Mouse (Mus musculus) c-Kit-negative CD71-positive TER-119-positive erythroid progenitor cells, embryonic 14.5 days (primary cell): Measurements from ENCODE around the gene Clec2d.

Experiments
- DNase-seq: peaks from one replicate; pipeline ENCODE4 v3.0.0-alpha.2; 2013; ENCODE audit warnings: low read depth, low spot score

The Clec2d gene

DNA sequence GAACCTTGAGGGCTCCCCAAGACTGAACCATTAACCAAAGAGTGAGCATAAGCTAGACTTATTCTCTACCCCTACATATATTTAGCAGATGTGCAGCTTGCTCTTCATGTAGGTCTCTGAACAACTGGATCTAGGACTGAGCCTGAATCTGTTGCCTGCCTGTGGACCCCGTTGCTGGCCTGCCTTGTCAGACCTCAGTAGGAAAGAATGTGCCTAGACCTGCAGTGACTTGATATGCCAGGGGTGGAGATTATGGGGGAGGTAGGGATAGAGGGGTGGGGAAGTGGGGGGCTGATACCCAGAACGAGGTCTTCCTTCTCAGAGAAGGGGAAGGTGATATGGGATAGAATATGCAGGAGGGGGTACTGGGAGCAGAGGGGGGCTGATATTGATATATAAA is 43.2 kb downstream of the Clec2d start:
- DNase-seq, result no peak

DNA sequence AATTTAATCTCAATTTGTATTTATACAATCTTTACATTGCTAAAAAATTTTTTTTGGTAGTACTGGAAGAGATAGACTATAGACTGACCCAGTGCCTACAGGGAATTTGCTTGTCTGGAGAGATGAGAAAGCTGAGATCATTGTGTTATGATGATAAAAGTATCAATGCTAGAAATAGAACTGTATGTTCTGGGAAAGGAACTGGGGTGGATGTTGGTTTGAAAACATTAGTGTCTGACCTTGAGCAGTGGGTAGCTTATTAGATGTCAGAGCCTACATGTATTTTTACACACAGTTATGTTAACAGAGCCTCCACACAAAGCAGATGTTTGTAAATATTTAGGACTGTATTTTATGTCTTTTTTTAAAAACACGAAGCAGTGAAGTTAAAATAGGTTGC is 43.7 kb downstream of the Clec2d start:
- no peak for DNase-seq

DNA sequence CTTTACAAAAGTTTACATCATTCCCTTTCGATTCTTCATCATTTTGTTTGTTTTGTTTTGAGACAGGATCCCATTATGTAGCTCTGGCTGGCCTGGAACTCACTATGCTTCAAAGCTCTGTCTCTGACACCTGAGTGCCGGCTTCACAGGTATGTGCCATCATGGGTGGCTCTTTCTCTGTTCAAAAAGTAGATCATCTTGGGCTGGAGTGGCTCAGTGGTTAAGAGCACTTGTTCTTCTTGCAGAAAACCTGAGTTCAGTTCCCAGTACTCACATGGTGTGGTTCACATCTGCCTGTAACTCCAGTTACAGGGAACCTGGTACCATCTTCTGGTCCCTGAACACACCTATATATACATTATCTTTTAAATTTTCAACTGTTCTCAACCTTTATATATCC is 44.7 kb downstream of the Clec2d start:
- DNase-seq, result no peak

DNA sequence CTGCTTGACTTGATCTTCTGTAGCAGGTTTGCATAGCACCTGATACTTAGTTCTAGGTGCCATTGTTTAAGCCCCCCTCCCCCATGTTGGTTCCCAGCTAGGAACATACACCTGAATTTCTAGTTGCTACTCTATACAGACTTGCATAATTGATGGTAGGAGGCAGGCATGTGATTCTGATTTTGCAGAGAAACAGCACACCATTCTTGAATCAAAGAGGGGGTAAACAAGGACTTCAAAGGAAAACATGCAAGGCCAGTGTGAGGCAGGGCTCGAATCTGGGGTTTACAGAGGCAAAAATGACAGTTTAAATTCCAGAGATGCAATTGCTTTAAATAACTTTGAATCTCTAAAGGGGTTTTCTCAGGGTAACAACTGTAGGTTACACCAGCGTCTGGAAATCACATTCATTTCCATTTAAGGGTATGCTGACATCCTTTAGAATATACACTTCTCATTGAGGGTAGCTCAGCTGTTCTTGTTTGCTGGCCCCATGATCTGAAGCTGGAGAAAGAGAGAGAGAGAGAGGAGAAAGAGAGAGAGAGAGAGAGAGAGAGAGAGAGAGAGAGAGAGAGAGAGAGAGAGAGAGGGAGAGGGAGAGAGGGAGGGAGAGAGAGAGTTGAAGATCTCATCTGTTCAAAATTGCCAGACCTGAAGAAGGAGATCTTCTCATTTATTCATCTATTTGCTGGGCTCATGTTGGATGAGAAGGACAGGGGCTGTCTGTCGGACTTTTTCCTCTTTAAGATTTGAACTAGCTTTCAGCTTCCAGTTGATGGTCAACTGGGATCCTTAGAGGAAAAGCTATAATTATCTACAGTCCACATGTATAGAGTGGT is 48.7 kb downstream of the Clec2d start:
- no peak for DNase-seq

- no peak for DNase-seq
Measured at GRCm38 (mm10) chr6:129229774-129230578, 49.6 kb downstream of the Clec2d start.

DNA sequence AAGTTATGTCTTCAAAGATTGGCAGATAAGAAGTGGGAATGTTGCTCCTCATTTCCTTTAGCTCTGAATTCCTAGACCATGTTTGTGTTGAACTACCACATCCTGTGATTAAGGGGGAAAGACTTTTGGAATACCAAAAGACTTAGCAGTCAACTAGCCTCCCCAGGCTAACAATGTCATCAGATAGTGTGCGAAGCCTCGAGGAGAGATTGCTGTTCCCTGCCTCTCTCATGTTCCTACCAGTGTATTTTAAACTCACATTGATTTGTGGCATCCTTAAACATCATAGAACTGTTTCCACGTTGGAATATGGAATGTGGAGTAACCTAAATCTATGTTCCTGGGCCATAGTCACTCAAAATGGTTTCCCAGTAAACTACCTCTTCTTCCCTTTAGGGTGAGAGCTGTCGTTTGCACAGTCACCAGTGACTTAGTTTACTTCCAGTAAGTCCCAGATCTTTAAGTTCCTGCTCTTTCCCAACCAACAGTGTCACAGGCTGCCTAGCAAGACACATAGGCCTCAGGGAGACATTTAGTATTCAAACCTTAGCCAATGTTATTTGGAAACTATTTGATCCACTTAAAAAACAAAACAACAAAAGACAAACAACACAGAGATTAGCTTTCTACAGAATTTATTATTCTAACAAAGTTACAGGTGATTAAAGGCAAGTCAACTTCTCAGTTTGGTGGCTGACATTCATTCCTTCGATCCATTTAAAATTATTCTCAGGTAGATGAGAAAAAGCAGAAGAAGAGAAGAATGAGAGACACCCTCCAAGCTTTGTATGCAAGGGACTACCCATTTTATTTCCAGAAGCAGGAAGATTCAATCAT is 51.8 kb downstream of the Clec2d start:
- DNase-seq, result no peak

GRCm38 (mm10) chr6:129232842-129233205 is 52.4 kb downstream of the Clec2d start:
- DNase-seq, result no peak

- no peak for DNase-seq
Measured at GRCm38 (mm10) chr6:129233366-129233954, 53.0 kb downstream of the Clec2d start.

DNA sequence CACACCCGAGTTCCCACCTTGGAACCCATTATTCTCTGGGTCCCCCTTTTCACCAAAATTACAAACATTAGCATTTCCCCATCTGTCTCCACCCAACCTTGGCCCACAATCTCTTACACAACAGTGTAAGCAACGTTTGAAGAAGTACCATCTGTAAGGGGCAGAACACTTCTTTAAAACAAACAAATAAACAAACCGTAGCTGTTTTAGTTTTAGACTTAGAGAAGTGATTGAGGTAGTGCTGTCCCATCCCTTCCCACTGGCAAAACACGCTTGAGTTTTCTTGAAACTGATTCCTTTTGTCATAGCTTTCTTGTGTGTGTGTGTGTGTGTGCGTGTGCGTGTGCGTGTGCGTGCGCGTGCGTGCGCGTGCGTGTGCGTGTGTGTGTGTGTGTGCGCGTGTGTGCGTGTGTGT is 53.5 kb downstream of the Clec2d start:
- DNase-seq, result no peak

GRCm38 (mm10) chr6:129234456-129235360 is 54.3 kb downstream of the Clec2d start:
- no peak for DNase-seq

DNA sequence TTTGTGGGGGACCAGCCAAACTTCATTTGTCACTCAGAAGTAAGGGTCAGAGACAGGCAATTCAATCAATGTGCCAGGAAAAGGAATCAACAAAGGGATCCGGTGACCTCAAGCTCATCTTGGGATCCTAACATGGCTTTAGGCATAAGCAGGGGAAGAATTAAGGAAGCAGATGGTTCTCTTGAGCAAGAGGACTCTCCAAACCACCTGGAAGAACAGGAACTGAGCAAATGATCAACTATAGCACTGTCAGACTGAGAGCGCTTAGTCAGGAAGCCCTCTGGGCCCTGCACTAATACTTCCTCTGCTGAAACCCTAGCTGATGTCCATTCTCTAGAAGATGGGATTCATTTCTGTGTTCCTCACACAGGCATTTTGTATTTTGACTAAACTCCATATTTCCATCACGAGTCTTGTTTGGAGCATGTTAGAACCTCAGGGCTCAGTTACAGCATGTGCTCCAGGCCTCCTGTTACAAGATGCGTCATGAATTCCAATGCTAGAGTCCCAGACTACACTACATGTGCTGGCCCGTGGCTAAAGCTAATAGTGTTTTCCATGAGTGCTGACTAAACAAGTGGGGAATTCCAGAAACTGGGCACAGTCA is 55.5 kb downstream of the Clec2d start:
- DNase-seq, result no peak
